ENCODE assay signal across 10 mouse cellular contexts in the genomic region with DNA sequence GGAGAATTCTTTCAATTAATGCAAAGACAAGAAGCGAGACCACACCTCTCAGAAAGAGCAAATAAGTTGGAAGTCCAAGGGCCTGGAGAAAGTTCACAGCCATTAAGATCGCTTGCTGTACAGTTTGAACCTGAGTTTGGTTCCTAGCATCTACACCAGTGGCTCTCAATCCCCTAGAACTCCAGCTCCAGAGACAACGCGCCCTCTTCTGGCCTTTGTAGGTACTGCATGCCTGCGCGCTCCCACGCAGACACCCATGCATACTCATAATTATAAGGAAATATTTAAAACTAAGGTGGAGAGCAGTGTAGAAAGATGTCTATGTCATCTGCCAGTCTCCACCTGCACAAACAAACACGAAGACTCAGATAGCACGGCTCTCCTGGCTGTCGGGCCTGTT.
DNase-seq lines count a peak whose midpoint lies in the region; ATAC-seq and TF ChIP-seq lines count a peak whose summit lies in the region.
"Had no signal": no experiment of that assay in that cellular context is flagged by ENCODE, and none has a peak within 500 bp of the region (broad histone marks: within the 10 kb centered on the region; RNA-seq: fewer than 3 reads in every experiment).

No protein-coding gene starts in this region.

- no peaks in the 10 kb centered on the region for H3K4me1 ChIP-seq in kidney, postnatal 0 days (replicated peaks; ENCODE audit: insufficient read depth, low read length)
- H3K4me1 ChIP-seq in kidney, embryonic 16.5 days (ENCODE audit: insufficient read depth, low read length) = 0 out of 2 replicates have a peak, but pooled peaks cover 3% of the 10 kb centered on the region
- H3K4me1 ChIP-seq in MEL (ENCODE audit: control insufficient read depth in 1 of 2, insufficient read depth in 2 of 2, low read length in 2 of 2) = no peaks in the 10 kb centered on the region
- H3K4me1 ChIP-seq: lung, embryonic 15.5 days; stomach, embryonic 15.5 days had no signal

- H3K4me3 ChIP-seq in kidney, postnatal 0 days (replicated peaks; ENCODE audit: low read depth, low read length) = no peak overlapping the region
- no peak overlapping the region for H3K4me3 ChIP-seq in kidney, embryonic 16.5 days (ENCODE audit: low read length)
- H3K4me3 ChIP-seq in MEL (ENCODE audit: control insufficient read depth in 1 of 2, insufficient read depth in 1 of 2, low read depth in 2 of 2, low read length in 2 of 2) = no peak overlapping the region
- H3K4me3 ChIP-seq: lung, embryonic 15.5 days; stomach, embryonic 15.5 days had no signal

- H3K27ac ChIP-seq in kidney, postnatal 0 days = no peak overlapping the region
- H3K27ac ChIP-seq in kidney, embryonic 16.5 days (ENCODE audit: low read length) = no peak overlapping the region
- no peak overlapping the region for H3K27ac ChIP-seq in MEL (ENCODE audit: control insufficient read depth, low read depth, low read length)
- H3K27ac ChIP-seq: lung, embryonic 15.5 days; stomach, embryonic 15.5 days had no signal

- H3K9me3 ChIP-seq in kidney, postnatal 0 days (replicated peaks; ENCODE audit: low read length) = no peaks in the 10 kb centered on the region
- H3K9me3 ChIP-seq in kidney, embryonic 16.5 days (ENCODE audit: low read length) = no peaks in the 10 kb centered on the region; the same call in 1 of the 2 replicates
- H3K9me3 ChIP-seq in MEL (replicated peaks; ENCODE audit: insufficient read depth, low read length) = no peaks in the 10 kb centered on the region
- H3K9me3 ChIP-seq: lung, embryonic 15.5 days; stomach, embryonic 15.5 days had no signal

- TF ChIP-seq RAD21 in MEL (IDR thresholded peaks at IDR 0.05; ENCODE audit: low read depth, low read length) = peak; percentile 30

- no peak for TF ChIP-seq POLR2A in MEL (IDR thresholded peaks at IDR 0.05; ENCODE audit: control insufficient read depth in 1 of 2, insufficient read depth in 1 of 2, low read depth in 1 of 2, low read length in 2 of 2, poor library complexity in 1 of 2)

- 56% methylated on average over 10 of the region's 10 CpGs for WGBS in kidney, postnatal 0 days
- 56% methylated on average over 10 of the region's 10 CpGs for WGBS in kidney, embryonic 16.5 days

- H3K27me3 ChIP-seq in kidney, postnatal 0 days (ENCODE audit: insufficient read depth, low read length) = no peaks in the 10 kb centered on the region
- H3K27me3 ChIP-seq in kidney, embryonic 16.5 days (ENCODE audit: insufficient read depth, low read length) = no peaks in the 10 kb centered on the region
- H3K27me3 ChIP-seq in MEL (ENCODE audit: control insufficient read depth in 1 of 2, insufficient read depth in 2 of 2, low read length in 2 of 2) = no peaks in the 10 kb centered on the region
- H3K27me3 ChIP-seq: lung, embryonic 15.5 days; stomach, embryonic 15.5 days had no signal

- H3K9ac ChIP-seq in kidney, postnatal 0 days (ENCODE audit: low read depth, low read length) = no peak overlapping the region
- no peak overlapping the region for H3K9ac ChIP-seq in kidney, embryonic 16.5 days (replicated peaks; ENCODE audit: low read length)
- H3K9ac ChIP-seq in MEL (ENCODE audit: control insufficient read depth, low read depth, low read length, poor library complexity, severe bottlenecking) = no peak overlapping the region
- H3K9ac ChIP-seq: lung, embryonic 15.5 days; stomach, embryonic 15.5 days had no signal

- DNase-seq in adrenal gland, adult (ENCODE audit: inconsistent age in 2 of 2, low spot score in 1 of 2) = peak; percentile 45 to 75
- DNase-seq in adrenal gland, adult 8-10 months = no peak
- DNase-seq in kidney, postnatal 0 days (ENCODE audit: low spot score) = no peak
- DNase-seq in MEL (ENCODE audit: low read depth, low spot score) = peak; percentile 57
- DNase-seq in embryo, embryonic 9.5 days (ENCODE audit: extremely low spot score) = peak; percentile 48
- DNase-seq in lung, postnatal 14 days = peak; percentile 57
- DNase-seq in thymus, postnatal 25 days = peak; percentile 64

- ATAC-seq in kidney, postnatal 0 days (replicated peaks; ENCODE audit: low FRiP score, low read depth) = no peak
- no peak for ATAC-seq in kidney, embryonic 16.5 days (ENCODE audit: low FRiP score, low TSS enrichment)

- no peaks in the 10 kb centered on the region for H3K36me3 ChIP-seq in kidney, postnatal 0 days (ENCODE audit: insufficient read depth, low read length)
- no peaks in the 10 kb centered on the region for H3K36me3 ChIP-seq in kidney, embryonic 16.5 days (ENCODE audit: insufficient read depth, low read length)
- no peaks in the 10 kb centered on the region for H3K36me3 ChIP-seq in MEL (ENCODE audit: control insufficient read depth in 1 of 2, insufficient read depth in 2 of 2, low read length in 2 of 2)
- H3K36me3 ChIP-seq: lung, embryonic 15.5 days; stomach, embryonic 15.5 days had no signal

- no peak for TF ChIP-seq EP300 in MEL (IDR thresholded peaks at IDR 0.05; ENCODE audit: low read depth in 1 of 2, low read length in 2 of 2)

- no peak overlapping the region for H3K4me2 ChIP-seq in kidney, postnatal 0 days (ENCODE audit: low read length)
- H3K4me2 ChIP-seq in kidney, embryonic 16.5 days (replicated peaks; ENCODE audit: low read depth, low read length) = no peak overlapping the region
- H3K4me2 ChIP-seq: lung, embryonic 15.5 days; stomach, embryonic 15.5 days had no signal

- no peaks in the 10 kb centered on the region for H3K79me2 ChIP-seq in MEL (ENCODE audit: control insufficient read depth, insufficient read depth, low read length, poor library complexity)

- TF ChIP-seq CTCF in kidney, postnatal 0 days (IDR thresholded peaks at IDR 0.05; ENCODE audit: low read depth) = peak; percentile 76
- peak; percentile 57 to 87 (median 61) for TF ChIP-seq CTCF in MEL (IDR thresholded peaks at IDR 0.05 in 2 of 3, conservative IDR thresholded peaks at IDR 0.05 in 1 of 3; ENCODE audit: control insufficient read depth in 1 of 3, insufficient read depth in 1 of 3, low read depth in 2 of 3, low read length in 3 of 3, poor library complexity in 1 of 3, severe bottlenecking in 1 of 3)

TF ChIP-seq in MEL, 35 proteins besides CTCF, POLR2A, EP300 and RAD21:
- TF ChIP-seq MYC (IDR thresholded peaks at IDR 0.05; ENCODE audit: low read depth, low read length) = no peak
- TF ChIP-seq SMC3 (IDR thresholded peaks at IDR 0.05; ENCODE audit: low read depth, low read length) = peak; percentile 41

Comparison
In these comparisons a context has a peak if more than half of its experiments do, and no peak if none do; other contexts are left out.
1. DNase-seq: peak in adrenal gland, adult (2 of 2), MEL (single experiment), embryo, embryonic 9.5 days (single experiment), lung, postnatal 14 days (single experiment) and thymus, postnatal 25 days (single experiment); none in adrenal gland, adult 8-10 months (single experiment) and kidney, postnatal 0 days (single experiment).